Mouse (Mus musculus) embryonic fibroblast, embryonic 13.5 days (primary cell): ENCODE measurements around the gene Pkn1. TPM values are rescaled to one million over a fixed set of nuclear protein-coding genes. Genes with fewer than 3 reads are reported as not detected.

ENCODE experiments used
- H3K27ac ChIP-seq: 2 replicates; pipeline ENCODE4 v1.5.1; 2012; ENCODE audit warnings: low read length, control low read depth, inconsistent platforms; ENCODE audit not compliant: insufficient read depth
- H3K4me1 ChIP-seq: 2 replicates; pipeline ENCODE4 v1.6.1; 2011; ENCODE audit warnings: low read length; ENCODE audit not compliant: control insufficient read depth, insufficient read depth
- H3K4me3 ChIP-seq: 2 replicates; pipeline ENCODE4 v1.5.1; 2011; ENCODE audit warnings: mild to moderate bottlenecking, control low read depth, low read length; ENCODE audit not compliant: insufficient read depth
- CTCF ChIP-seq: IDR thresholded peaks from 2 replicates; pipeline ENCODE4 v1.5.1; 2011; ENCODE audit warnings: mild to moderate bottlenecking, control low read depth, low read length, moderate library complexity, borderline replicate concordance; ENCODE audit not compliant: insufficient read depth
- POLR2A ChIP-seq: IDR thresholded peaks from 2 replicates; pipeline ENCODE4 v1.6.1; 2011; ENCODE audit warnings: low read depth, mild to moderate bottlenecking, control low read depth, low read length, moderate library complexity
- polyA plus RNA-seq: library from polyadenylated mRNA; stranded (reverse); fragments of >200 nt; gene quantifications from 2 replicates; pipeline ENCODE4 v1.2.4, GENCODE M21; 2011; ENCODE audit warnings: low read depth; ENCODE audit not compliant: missing spikeins, insufficient read length

Gene Pkn1
- polyA plus RNA-seq, 1 experiment = 40.2 TPM

GRCm38 (mm10) chr8:83706411-83706810, 7.4 kb upstream of the Pkn1 start:
- H3K4me3 ChIP-seq = no peak overlapping the region
- no peak overlapping the region for H3K27ac ChIP-seq
- no peaks in the 10 kb centered on the region for H3K4me1 ChIP-seq
- TF ChIP-seq CTCF (no peak), POLR2A (no peak)

- Histone ChIP-seq H3K4me3 (no peak overlapping the region), H3K4me1 (no peaks in the 10 kb centered on the region; the same call in 1 of the 2 replicates)
- no peak for TF ChIP-seq POLR2A
- no peak for TF ChIP-seq CTCF
Measured at GRCm38 (mm10) chr8:83703426-83703825, 4.4 kb upstream of the Pkn1 start.

GRCm38 (mm10) chr8:83700423-83701085, 1.6 kb upstream of the Pkn1 start:
- no peak overlapping the region for H3K27ac ChIP-seq
- TF ChIP-seq POLR2A = no peak
- TF ChIP-seq CTCF = no peak
- H3K4me1 ChIP-seq = no peaks in the 10 kb centered on the region; the same call in 1 of the 2 replicates
- H3K4me3 ChIP-seq = no peak overlapping the region

More at GRCm38 (mm10) chr8:83703426-83703825, 4.4 kb upstream of the Pkn1 start:
- no peak overlapping the region for H3K27ac ChIP-seq

GRCm38 (mm10) chr8:83699566-83699965, 587 bp upstream of the Pkn1 start:
- TF ChIP-seq POLR2A (no peak), CTCF (no peak)
- H3K4me1 ChIP-seq = no peaks in the 10 kb centered on the region; the same call in 1 of the 2 replicates
- peak overlapping the region; percentile 60 for H3K27ac ChIP-seq
- peak overlapping the region; percentile 47; the same call in 1 of the 2 replicates for H3K4me3 ChIP-seq

GRCm38 (mm10) chr8:83698291-83698660, 703 bp downstream of the Pkn1 start:
- H3K4me1 ChIP-seq = no peaks in the 10 kb centered on the region; the same call in 1 of the 2 replicates
- TF ChIP-seq CTCF (no peak), POLR2A (no peak)
- no peak overlapping the region; the same call in 1 of the 2 replicates for H3K27ac ChIP-seq
- peak overlapping the region; percentile 88 for H3K4me3 ChIP-seq

GRCm38 (mm10) chr8:83697374-83698220, 1.4 kb downstream of the Pkn1 start:
- peak overlapping the region; percentile 88 for H3K4me3 ChIP-seq
- no peak overlapping the region for H3K27ac ChIP-seq
- H3K4me1 ChIP-seq = no peaks in the 10 kb centered on the region; the same call in 1 of the 2 replicates
- no peak for TF ChIP-seq POLR2A
- TF ChIP-seq CTCF = no peak

GRCm38 (mm10) chr8:83695351-83696106, 3.5 kb downstream of the Pkn1 start:
- H3K27ac ChIP-seq = no peak overlapping the region
- H3K4me3 ChIP-seq = no peak overlapping the region
- no peak for TF ChIP-seq CTCF
- no peak for TF ChIP-seq POLR2A
- no peaks in the 10 kb centered on the region; the same call in 1 of the 2 replicates for H3K4me1 ChIP-seq

- H3K27ac ChIP-seq = no peak overlapping the region
- H3K4me3 ChIP-seq = no peak overlapping the region
- no peaks in the 10 kb centered on the region; the same call in 1 of the 2 replicates for H3K4me1 ChIP-seq
- TF ChIP-seq CTCF = no peak
- TF ChIP-seq POLR2A = no peak
Measured at GRCm38 (mm10) chr8:83694369-83695160, 4.4 kb downstream of the Pkn1 start.
